Mouse (Mus musculus): ENCODE measurements at regions not wholly inside any gene's neighbourhood (a gene's known extent, or its start where the extent isn't known, plus 50 kb on each side); places are given as distances from the start of the nearest gene placed in this dataset.

GRCm38 (mm10) chr2:34111286-34111685 lies 223.5 kb upstream of the Mvb12b start:
- Histone ChIP-seq H3K9ac (ENCODE audit: low read length) (no peak overlapping the region), H3K4me3 (ENCODE audit: low read depth, low read length) (no peak overlapping the region), H3K27me3 (replicated peaks; ENCODE audit: control insufficient read depth, insufficient read depth, low read length) (no peaks in the 10 kb centered on the region; the same call in 1 of the 2 replicates), H3K4me2 (ENCODE audit: low read length) (no peak overlapping the region), H3K9me3 (ENCODE audit: control insufficient read depth, low read length) (no peaks in the 10 kb centered on the region), H3K27ac (ENCODE audit: low read depth) (no peak overlapping the region), H3K36me3 (ENCODE audit: control insufficient read depth, insufficient read depth, low read length) (no peaks in the 10 kb centered on the region), H3K4me1 (replicated peaks; ENCODE audit: control insufficient read depth, insufficient read depth, low read length) (0 out of 2 replicates have a peak, but pooled peaks cover 8% of the 10 kb centered on the region)
- ATAC-seq (replicated peaks; ENCODE audit: low FRiP score, low TSS enrichment, low read depth) = no peak
- 62% methylated on average over 3 of the region's 3 CpGs for WGBS
- DNase-seq (ENCODE audit: low spot score) = no peak

GRCm38 (mm10) chr2:34110582-34110981 lies 222.8 kb upstream of the Mvb12b start:
- no peak overlapping the region for H3K4me2 ChIP-seq (ENCODE audit: low read length)
- H3K27me3 ChIP-seq (replicated peaks; ENCODE audit: control insufficient read depth, insufficient read depth, low read length) = no peaks in the 10 kb centered on the region; the same call in 1 of the 2 replicates
- WGBS = 81% methylated on average over 17 of the region's 17 CpGs
- H3K4me1 ChIP-seq (replicated peaks; ENCODE audit: control insufficient read depth, insufficient read depth, low read length) = 0 out of 2 replicates have a peak, but pooled peaks cover 10% of the 10 kb centered on the region
- H3K9ac ChIP-seq (ENCODE audit: low read length) = no peak overlapping the region
- ATAC-seq (replicated peaks; ENCODE audit: low FRiP score, low TSS enrichment, low read depth) (no peak), DNase-seq (ENCODE audit: low spot score) (no peak)
- H3K27ac ChIP-seq (ENCODE audit: low read depth) = no peak overlapping the region
- no peaks in the 10 kb centered on the region for H3K36me3 ChIP-seq (ENCODE audit: control insufficient read depth, insufficient read depth, low read length)
- H3K4me3 ChIP-seq (ENCODE audit: low read depth, low read length) = no peak overlapping the region
- H3K9me3 ChIP-seq (ENCODE audit: control insufficient read depth, low read length) = no peaks in the 10 kb centered on the region

- 43% methylated on average over 27 of the region's 27 CpGs for WGBS
- Histone ChIP-seq H3K27me3 (replicated peaks; ENCODE audit: control insufficient read depth, insufficient read depth, low read length) (no peaks in the 10 kb centered on the region; the same call in 1 of the 2 replicates), H3K4me1 (replicated peaks; ENCODE audit: control insufficient read depth, insufficient read depth, low read length) (0 out of 2 replicates have a peak, but pooled peaks cover 10% of the 10 kb centered on the region), H3K36me3 (ENCODE audit: control insufficient read depth, insufficient read depth, low read length) (no peaks in the 10 kb centered on the region), H3K9me3 (ENCODE audit: control insufficient read depth, low read length) (no peaks in the 10 kb centered on the region), H3K27ac (ENCODE audit: low read depth) (0 out of 2 replicates have a peak overlapping the region, but pooled peaks have one; percentile 6), H3K4me3 (ENCODE audit: low read depth, low read length) (no peak overlapping the region), H3K4me2 (ENCODE audit: low read length) (peak overlapping the region; percentile 40; the same call in 1 of the 2 replicates), H3K9ac (ENCODE audit: low read length) (no peak overlapping the region)
- DNase-seq (ENCODE audit: low spot score) (no peak), ATAC-seq (replicated peaks; ENCODE audit: low FRiP score, low TSS enrichment, low read depth) (no peak)
Measured at GRCm38 (mm10) chr2:34107566-34108303, 220.0 kb upstream of the Mvb12b start.

- no peak for ATAC-seq (replicated peaks; ENCODE audit: low FRiP score, low TSS enrichment, low read depth)
- H3K9me3 ChIP-seq (ENCODE audit: control insufficient read depth, low read length) = no peaks in the 10 kb centered on the region
- no peak overlapping the region for H3K9ac ChIP-seq (ENCODE audit: low read length)
- 0 out of 2 replicates have a peak overlapping the region, but pooled peaks have one; percentile 6 for H3K27ac ChIP-seq (ENCODE audit: low read depth)
- 21% methylated on average over 15 of the region's 15 CpGs for WGBS
- no peak for DNase-seq (ENCODE audit: low spot score)
- H3K4me2 ChIP-seq (ENCODE audit: low read length) = peak overlapping the region; percentile 40
- no peak overlapping the region for H3K4me3 ChIP-seq (ENCODE audit: low read depth, low read length)
- H3K27me3 ChIP-seq (replicated peaks; ENCODE audit: control insufficient read depth, insufficient read depth, low read length) = no peaks in the 10 kb centered on the region; the same call in 1 of the 2 replicates
- no peaks in the 10 kb centered on the region for H3K36me3 ChIP-seq (ENCODE audit: control insufficient read depth, insufficient read depth, low read length)
- 0 out of 2 replicates have a peak, but pooled peaks cover 10% of the 10 kb centered on the region for H3K4me1 ChIP-seq (replicated peaks; ENCODE audit: control insufficient read depth, insufficient read depth, low read length)
Measured at GRCm38 (mm10) chr2:34106837-34107565, 219.3 kb upstream of the Mvb12b start.

GRCm38 (mm10) chr2:34106245-34106644 lies 218.5 kb upstream of the Mvb12b start:
- no peak overlapping the region for H3K27ac ChIP-seq (ENCODE audit: low read depth)
- H3K4me2 ChIP-seq (ENCODE audit: low read length) = peak overlapping the region; percentile 40
- 0 out of 2 replicates have a peak, but pooled peaks cover 10% of the 10 kb centered on the region for H3K4me1 ChIP-seq (replicated peaks; ENCODE audit: control insufficient read depth, insufficient read depth, low read length)
- no peaks in the 10 kb centered on the region; the same call in 1 of the 2 replicates for H3K27me3 ChIP-seq (replicated peaks; ENCODE audit: control insufficient read depth, insufficient read depth, low read length)
- H3K9me3 ChIP-seq (ENCODE audit: control insufficient read depth, low read length) = no peaks in the 10 kb centered on the region
- H3K36me3 ChIP-seq (ENCODE audit: control insufficient read depth, insufficient read depth, low read length) = no peaks in the 10 kb centered on the region
- 30% methylated on average over 9 of the region's 9 CpGs for WGBS
- H3K9ac ChIP-seq (ENCODE audit: low read length) = no peak overlapping the region
- DNase-seq (ENCODE audit: low spot score) = no peak
- no peak for ATAC-seq (replicated peaks; ENCODE audit: low FRiP score, low TSS enrichment, low read depth)
- H3K4me3 ChIP-seq (ENCODE audit: low read depth, low read length) = no peak overlapping the region

GRCm38 (mm10) chr2:34105271-34106051 lies 217.7 kb upstream of the Mvb12b start:
- Histone ChIP-seq H3K9ac (ENCODE audit: low read length) (no peak overlapping the region), H3K27me3 (replicated peaks; ENCODE audit: control insufficient read depth, insufficient read depth, low read length) (no peaks in the 10 kb centered on the region; the same call in 1 of the 2 replicates), H3K9me3 (ENCODE audit: control insufficient read depth, low read length) (no peaks in the 10 kb centered on the region), H3K4me1 (replicated peaks; ENCODE audit: control insufficient read depth, insufficient read depth, low read length) (0 out of 2 replicates have a peak, but pooled peaks cover 10% of the 10 kb centered on the region), H3K4me3 (ENCODE audit: low read depth, low read length) (no peak overlapping the region), H3K36me3 (ENCODE audit: control insufficient read depth, insufficient read depth, low read length) (no peaks in the 10 kb centered on the region), H3K27ac (ENCODE audit: low read depth) (no peak overlapping the region), H3K4me2 (ENCODE audit: low read length) (no peak overlapping the region)
- DNase-seq (ENCODE audit: low spot score) (no peak), ATAC-seq (replicated peaks; ENCODE audit: low FRiP score, low TSS enrichment, low read depth) (no peak)
- 57% methylated on average over 13 of the region's 13 CpGs for WGBS

GRCm38 (mm10) chr2:34098004-34098547 lies 210.3 kb upstream of the Mvb12b start:
- Histone ChIP-seq H3K27me3 (replicated peaks; ENCODE audit: control insufficient read depth, insufficient read depth, low read length) (no peaks in the 10 kb centered on the region), H3K27ac (ENCODE audit: low read depth) (no peak overlapping the region), H3K4me1 (replicated peaks; ENCODE audit: control insufficient read depth, insufficient read depth, low read length) (peaks cover 3% of the 10 kb centered on the region; the same call in 1 of the 2 replicates), H3K4me2 (ENCODE audit: low read length) (no peak overlapping the region), H3K4me3 (ENCODE audit: low read depth, low read length) (no peak overlapping the region), H3K9ac (ENCODE audit: low read length) (no peak overlapping the region), H3K9me3 (ENCODE audit: control insufficient read depth, low read length) (no peaks in the 10 kb centered on the region), H3K36me3 (ENCODE audit: control insufficient read depth, insufficient read depth, low read length) (no peaks in the 10 kb centered on the region)
- DNase-seq (ENCODE audit: low spot score) (no peak), ATAC-seq (replicated peaks; ENCODE audit: low FRiP score, low TSS enrichment, low read depth) (no peak)
- 56% methylated on average over 14 of the region's 14 CpGs for WGBS

- DNase-seq (ENCODE audit: low spot score) (no peak), ATAC-seq (replicated peaks; ENCODE audit: low FRiP score, low TSS enrichment, low read depth) (no peak)
- H3K27ac ChIP-seq (ENCODE audit: low read depth) = no peak overlapping the region
- no peak overlapping the region for H3K4me3 ChIP-seq (ENCODE audit: low read depth, low read length)
- no peaks in the 10 kb centered on the region for H3K9me3 ChIP-seq (ENCODE audit: control insufficient read depth, low read length)
- H3K4me2 ChIP-seq (ENCODE audit: low read length) = no peak overlapping the region
- no peak overlapping the region for H3K9ac ChIP-seq (ENCODE audit: low read length)
- no peaks in the 10 kb centered on the region for H3K36me3 ChIP-seq (ENCODE audit: control insufficient read depth, insufficient read depth, low read length)
- H3K27me3 ChIP-seq (replicated peaks; ENCODE audit: control insufficient read depth, insufficient read depth, low read length) = 0 out of 2 replicates have a peak, but pooled peaks cover 2% of the 10 kb centered on the region
- peaks cover 3% of the 10 kb centered on the region; the same call in 1 of the 2 replicates for H3K4me1 ChIP-seq (replicated peaks; ENCODE audit: control insufficient read depth, insufficient read depth, low read length)
Measured at GRCm38 (mm10) chr2:34096561-34096960, 208.8 kb upstream of the Mvb12b start.
